ENCODE assay signal across 8 mouse cellular contexts in the genomic region with DNA sequence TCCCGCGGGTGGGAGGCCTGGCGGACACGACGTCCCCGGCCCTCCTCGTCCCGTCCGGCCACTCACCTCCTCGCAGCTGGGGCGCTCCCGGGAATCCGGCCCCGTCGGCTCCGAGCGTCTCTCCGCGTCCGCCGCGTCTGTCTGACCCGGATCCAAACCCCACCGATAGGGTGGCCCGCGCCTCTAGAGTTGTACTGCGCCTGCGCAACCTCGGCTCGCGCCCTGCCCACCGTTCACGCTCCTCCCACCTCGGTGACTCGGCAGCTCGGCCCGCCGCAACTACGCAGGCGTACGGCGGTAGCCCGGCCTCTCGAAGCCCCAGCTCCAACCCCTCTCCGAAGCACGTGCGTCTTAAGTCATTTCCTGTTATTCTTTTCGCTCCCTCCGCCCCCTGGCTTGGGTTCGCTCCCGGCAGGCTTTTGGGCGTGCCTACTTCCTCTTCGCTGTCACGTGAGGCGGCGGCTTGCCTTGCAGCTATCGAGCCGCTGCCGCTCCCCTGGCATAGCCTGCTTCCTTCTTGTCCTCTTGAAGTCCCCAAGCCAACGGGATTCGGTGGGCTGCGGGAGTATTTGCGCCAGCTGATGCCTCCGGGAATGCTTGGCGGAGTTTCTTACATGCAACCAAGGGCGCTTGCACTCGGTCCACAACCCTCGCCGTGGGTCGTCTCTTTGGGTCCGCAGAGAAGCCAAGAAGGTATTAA. TPM values are rescaled to one million over a fixed set of nuclear protein-coding genes. Genes with fewer than 3 reads are reported as not detected.
A peak's percentile ranks its signal among the peaks of the same experiment; 100 is the strongest.
DNase-seq lines count a peak whose midpoint lies in the region; ATAC-seq lines count a peak whose summit lies in the region.

No protein-coding gene starts in this region.

- DNase-seq in adrenal gland, adult (ENCODE audit: inconsistent age in 2 of 2, low spot score in 1 of 2) = peak; percentile 100
- DNase-seq in embryo, embryonic 10.5 days (ENCODE audit: low spot score) = peak; percentile 99
- peak; percentile 99 for DNase-seq in gastrocnemius, postnatal 14 days
- peak; percentile 99 for DNase-seq in left cerebral cortex, postnatal 10 days (ENCODE audit: extremely low spot score in 1 of 2, low spot score in 2 of 2)
- DNase-seq in right cerebral cortex, postnatal 25 days = peak; percentile 100
- DNase-seq in urinary bladder, postnatal 4 days (ENCODE audit: low spot score in 2 of 2) = peak; percentile 99 to 100

- intact Hi-C loops in gastrocnemius, postnatal 14 days (cut with DNase I; ENCODE audit: low total_unique reads) = loop anchor here (10.0 kb wide), 1 partner anchor 55 kb away; the partner anchor contains the start of gene Fitm2
- intact Hi-C loops in left cerebral cortex, postnatal 10 days (cut with DNase I) = no loop called here

- peak; percentile 97 for ATAC-seq in inflammation-experienced regulatory T-cells, adult 6 months
- peak; percentile 97 for ATAC-seq in megakaryocyte-erythroid progenitor cell, adult 5-6 weeks (replicated peaks; ENCODE audit: low FRiP score, low TSS enrichment, poor library complexity, severe bottlenecking)

RNA-seq across cellular contexts. Expression of gene Oser1, which starts 5.0 kb away (rescaled TPM):
- 10 to 100 TPM; 25.9 to 29.5 TPM for total RNA-seq in gastrocnemius, postnatal 14 days (2021)
- 100 to 1,000 TPM; 120 to 137 (median 126) TPM for polyA plus RNA-seq in inflammation-experienced regulatory T-cells, adult 6 months (2017; shearing (Covaris generic))
- total RNA-seq in left cerebral cortex, postnatal 10 days (2021) = 10 to 100 TPM; 19.5 to 21.6 TPM
- total RNA-seq in megakaryocyte-erythroid progenitor cell, adult 5-6 weeks (2014; fragmentation: Nextera tagmentation) = 24.6 and 25.8 TPM in 2 replicates
- 46.6 and 53.5 TPM in 2 replicates for total RNA-seq in megakaryocyte-erythroid progenitor cell, adult 5-6 weeks (2017)

RNA-seq across cellular contexts. Expression of gene Gdap1l1, which starts 18.8 kb away (rescaled TPM):
- total RNA-seq in gastrocnemius, postnatal 14 days (2021) = under 1 TPM in 1 of 2 experiments, not detected in 1; 0.23 TPM
- polyA plus RNA-seq in inflammation-experienced regulatory T-cells, adult 6 months (2017; shearing (Covaris generic)) = under 1 TPM in 1 of 3 experiments, not detected in 2; 0.39 TPM
- total RNA-seq in left cerebral cortex, postnatal 10 days (2021) = 10 to 100 TPM; 95.2 to 95.5 TPM
- total RNA-seq in megakaryocyte-erythroid progenitor cell, adult 5-6 weeks (2014; fragmentation: Nextera tagmentation) = not detected in 2 replicates
- not detected in 2 replicates for total RNA-seq in megakaryocyte-erythroid progenitor cell, adult 5-6 weeks (2017)

RNA-seq across cellular contexts. Expression of gene Jph2, which starts 21.7 kb away (rescaled TPM):
- total RNA-seq in gastrocnemius, postnatal 14 days (2021) = 100 to 1,000 TPM; 352 to 422 TPM
- polyA plus RNA-seq in inflammation-experienced regulatory T-cells, adult 6 months (2017; shearing (Covaris generic)) = not detected
- total RNA-seq in left cerebral cortex, postnatal 10 days (2021) = under 1 TPM; 0.61 to 0.75 TPM
- total RNA-seq in megakaryocyte-erythroid progenitor cell, adult 5-6 weeks (2014; fragmentation: Nextera tagmentation) = not detected in 2 replicates
- not detected in 2 replicates for total RNA-seq in megakaryocyte-erythroid progenitor cell, adult 5-6 weeks (2017)

RNA-seq across cellular contexts. Expression of gene Fitm2, which starts 52.9 kb away (rescaled TPM):
- total RNA-seq in gastrocnemius, postnatal 14 days (2021) = 10 to 100 TPM; 46.2 to 63.3 TPM
- polyA plus RNA-seq in inflammation-experienced regulatory T-cells, adult 6 months (2017; shearing (Covaris generic)) = 1 to 10 TPM; 1.3 to 3.0 (median 2.2) TPM
- total RNA-seq in left cerebral cortex, postnatal 10 days (2021) = 10 to 100 TPM; 17.0 to 18.9 TPM
- total RNA-seq in megakaryocyte-erythroid progenitor cell, adult 5-6 weeks (2014; fragmentation: Nextera tagmentation) = 3.3 and 6.6 TPM in 2 replicates
- 6.2 and 8.8 TPM in 2 replicates for total RNA-seq in megakaryocyte-erythroid progenitor cell, adult 5-6 weeks (2017)

Comparison
In these comparisons a context has a peak if more than half of its experiments do, and no peak if none do; other contexts are left out.
1. Peak in every context shown above with its lines: DNase-seq and ATAC-seq.
2. RNA of gene Gdap1l1, which starts 18.8 kb away (total RNA-seq): 95.2 to 95.5 TPM in left cerebral cortex, postnatal 10 days; 0.23 TPM in gastrocnemius, postnatal 14 days and not detected in megakaryocyte-erythroid progenitor cell, adult 5-6 weeks; every median in the first group is over 10 times any median in the second.
3. RNA of gene Jph2, which starts 21.7 kb away (total RNA-seq): 352 to 422 TPM in gastrocnemius, postnatal 14 days; 0.61 to 0.75 TPM in left cerebral cortex, postnatal 10 days and not detected in megakaryocyte-erythroid progenitor cell, adult 5-6 weeks; every median in the first group is over 100 times any median in the second.